Mouse (Mus musculus): ENCODE measurements around the gene Wdtc1.

The Wdtc1 gene

GRCm38 (mm10) chr4:133247806-133248449 lies 105.4 kb downstream of the Wdtc1 start:
- no peak for DNase-seq

- no peak for DNase-seq
Observed at GRCm38 (mm10) chr4:133247072-133247471, 106.2 kb downstream of the Wdtc1 start.

- DNase-seq = no peak
Observed at GRCm38 (mm10) chr4:133244289-133244688, 109.0 kb downstream of the Wdtc1 start.

- DNase-seq = no peak
Observed at GRCm38 (mm10) chr4:133243538-133243937, 109.7 kb downstream of the Wdtc1 start.

- DNase-seq = no peak
Observed at GRCm38 (mm10) chr4:133242710-133243109, 110.6 kb downstream of the Wdtc1 start.
